Mouse (Mus musculus): ENCODE measurements around the gene Zfp143.
"Not testable (repeated sequence)": the region's sequence is repeated elsewhere in the genome, so short reads cannot be mapped to it uniquely, and the experiment has no call there.

Gene Zfp143

DNA sequence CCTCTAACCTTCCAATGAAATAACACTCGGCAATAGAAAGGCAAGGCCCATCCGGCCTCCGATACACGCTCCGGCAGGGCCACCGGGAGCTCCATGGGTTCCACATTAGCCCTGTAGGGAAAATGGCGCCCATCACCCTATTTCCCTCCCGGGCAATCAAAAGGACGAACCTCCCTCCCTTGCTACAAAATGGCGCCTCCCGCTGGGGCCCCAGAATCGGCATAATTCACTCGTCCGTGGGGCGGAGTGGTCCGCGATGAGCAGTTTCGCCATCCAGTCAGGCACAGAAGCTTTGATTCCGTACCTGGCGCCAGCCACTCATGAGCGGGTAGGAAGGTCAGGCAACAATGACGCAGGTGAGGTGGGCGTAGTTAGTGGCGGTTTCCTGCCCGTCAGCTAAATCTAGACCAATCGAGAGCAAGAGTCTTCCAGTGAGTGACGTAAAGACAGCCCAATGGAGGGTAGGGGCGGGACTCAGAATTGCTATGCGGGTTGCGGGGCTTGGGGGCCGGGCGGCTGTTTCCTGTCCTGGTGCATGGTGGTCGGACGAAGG, at the start of gene Zfp143:
Zfp143 (plus strand) TSS at position 19 of the 553 bp plus-strand sequence.
- peak; percentile 98 for DNase-seq (ENCODE audit: low read depth)

DNA sequence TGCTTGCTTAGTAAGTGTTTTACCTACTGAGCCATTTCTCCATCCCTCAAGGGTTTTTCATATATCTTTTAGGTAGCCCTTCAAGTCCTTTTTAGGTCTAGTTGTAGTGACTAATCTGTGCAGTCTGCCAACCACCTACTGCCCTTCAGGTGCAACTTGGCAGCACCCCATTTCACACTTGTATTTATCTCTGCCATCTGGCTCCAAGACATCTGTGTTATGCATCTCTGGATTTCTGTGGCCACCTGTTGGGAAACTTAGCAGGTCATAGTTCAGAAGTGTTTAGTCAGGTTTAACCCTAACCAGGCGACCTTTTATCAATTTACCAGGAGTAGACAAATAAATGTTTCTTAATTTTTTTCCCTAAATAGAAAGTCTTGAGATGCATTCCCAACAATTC, 49.6 kb upstream of the Zfp143 start:
- DNase-seq (ENCODE audit: low read depth) = no peak

- DNase-seq (ENCODE audit: low read depth) = no peak
Observed at GRCm38 (mm10) chr7:110014272-110014671, 46.7 kb upstream of the Zfp143 start.

- DNase-seq (ENCODE audit: low read depth) = peak; percentile 86
Observed at GRCm38 (mm10) chr7:110018117-110018630, 42.8 kb upstream of the Zfp143 start, which contains the start of gene Ipo7. Ipo7 (plus strand) TSS chr7:110018274.

DNA sequence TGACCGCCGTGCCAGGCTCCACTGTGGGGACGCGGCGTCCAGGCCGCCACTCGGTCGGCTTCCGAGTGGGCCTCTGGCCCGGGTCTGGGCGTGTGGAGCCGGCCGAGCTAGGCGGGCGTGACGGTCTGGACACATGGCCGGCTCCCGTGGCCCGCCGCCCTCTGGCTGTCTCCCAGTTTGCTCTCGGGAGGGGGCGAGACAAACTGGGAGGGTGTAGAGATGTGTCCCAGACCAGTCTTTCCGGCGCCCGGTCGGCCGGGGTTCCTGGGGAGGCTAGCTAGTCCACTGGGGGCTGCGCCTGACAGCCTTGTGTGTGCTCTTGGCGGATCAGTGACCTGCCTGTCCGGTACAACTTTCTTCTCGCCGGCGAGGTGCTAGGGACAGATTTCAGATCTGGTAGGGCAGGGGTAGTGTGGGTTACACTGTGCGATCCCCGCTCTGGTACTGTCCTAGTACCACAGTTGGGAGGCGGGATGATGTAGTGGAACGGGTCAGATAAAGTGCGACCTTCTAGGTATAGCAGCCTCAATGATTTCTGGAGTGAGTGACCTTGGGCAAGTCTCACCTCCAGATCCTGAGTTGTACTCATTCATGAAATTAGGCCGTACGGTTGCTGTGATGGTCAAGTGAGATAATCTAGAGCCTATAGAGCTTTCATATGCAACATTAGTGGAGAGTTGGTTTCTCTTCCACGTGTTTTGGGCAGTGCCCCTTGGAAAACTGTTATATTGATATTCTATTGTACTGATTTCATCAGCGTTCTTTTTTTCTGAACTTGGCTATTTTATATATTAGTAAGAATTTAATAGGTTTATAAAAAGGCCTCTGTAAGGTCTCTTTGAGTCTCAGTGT, 42.2 kb upstream of the Zfp143 start:
- no peak for DNase-seq (ENCODE audit: low read depth)

DNA sequence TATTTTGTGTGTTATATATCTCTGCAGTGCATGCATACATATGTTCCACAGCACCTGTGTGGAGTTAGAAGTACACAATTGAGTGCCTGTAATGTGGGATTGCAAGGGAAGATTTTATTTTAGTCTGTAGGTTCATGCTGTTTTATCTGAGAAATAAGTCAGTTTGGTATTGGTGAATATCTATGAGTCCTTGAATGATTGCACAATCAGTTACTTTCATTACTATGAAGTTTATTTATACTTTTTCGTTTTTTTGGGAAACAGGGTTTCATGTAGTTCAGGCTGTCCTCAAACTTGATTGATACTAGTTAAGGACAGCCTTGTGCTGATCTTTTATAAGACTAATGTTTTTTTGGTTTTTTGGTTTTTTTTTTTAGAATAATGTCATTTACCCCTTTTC, 37.5 kb upstream of the Zfp143 start:
- no peak for DNase-seq (ENCODE audit: low read depth)

- DNase-seq (ENCODE audit: low read depth) = no peak
Observed at GRCm38 (mm10) chr7:110026594-110026993, 34.4 kb upstream of the Zfp143 start.

DNA sequence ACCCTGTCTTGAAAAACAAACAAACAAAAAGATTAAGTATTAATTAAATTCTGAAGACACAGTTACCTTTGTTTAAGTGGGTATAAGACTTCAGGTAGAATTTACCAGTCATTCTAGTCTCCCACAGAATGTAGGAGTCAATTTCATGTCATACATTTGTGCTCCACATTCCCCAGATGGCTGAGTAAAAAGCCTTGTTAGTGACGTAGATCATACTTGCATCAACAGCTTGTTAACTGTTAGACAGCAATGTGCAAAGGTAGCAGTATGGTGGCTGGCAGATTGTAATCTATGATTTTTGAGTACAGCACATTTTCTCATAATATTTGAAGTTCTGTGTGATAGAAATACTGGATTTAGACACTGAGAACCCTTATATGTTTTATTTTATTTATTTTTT, 32.2 kb upstream of the Zfp143 start:
- no peak for DNase-seq (ENCODE audit: low read depth)

DNA sequence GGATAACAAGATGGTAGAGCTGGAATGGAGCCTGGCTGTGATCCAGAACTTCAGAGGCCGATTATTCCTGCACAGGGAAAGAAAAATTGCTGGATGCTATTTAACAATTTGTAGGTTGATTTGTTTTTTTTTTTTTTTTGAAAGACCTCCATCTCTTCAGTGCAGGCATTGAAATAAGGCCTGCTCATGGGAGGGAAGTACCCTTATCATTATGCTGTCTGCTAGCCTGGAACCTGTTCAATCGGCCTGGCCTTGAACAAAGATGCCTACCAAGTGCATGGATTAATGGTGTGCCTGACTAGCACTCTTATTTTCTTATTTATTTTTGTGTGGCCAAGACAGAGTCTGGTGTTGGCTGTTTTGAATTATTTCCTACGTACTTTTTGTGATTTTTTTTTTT, 30.7 kb upstream of the Zfp143 start:
- no peak for DNase-seq (ENCODE audit: low read depth)

GRCm38 (mm10) chr7:110057723-110058122, 3.3 kb upstream of the Zfp143 start:
- not testable (repeated sequence) for DNase-seq (ENCODE audit: low read depth)

- no peak for DNase-seq (ENCODE audit: low read depth)
Observed at GRCm38 (mm10) chr7:110059092-110059785, 1.8 kb upstream of the Zfp143 start.

GRCm38 (mm10) chr7:110060106-110060668, 830 bp upstream of the Zfp143 start:
- DNase-seq (ENCODE audit: low read depth) = peak; percentile 43

DNA sequence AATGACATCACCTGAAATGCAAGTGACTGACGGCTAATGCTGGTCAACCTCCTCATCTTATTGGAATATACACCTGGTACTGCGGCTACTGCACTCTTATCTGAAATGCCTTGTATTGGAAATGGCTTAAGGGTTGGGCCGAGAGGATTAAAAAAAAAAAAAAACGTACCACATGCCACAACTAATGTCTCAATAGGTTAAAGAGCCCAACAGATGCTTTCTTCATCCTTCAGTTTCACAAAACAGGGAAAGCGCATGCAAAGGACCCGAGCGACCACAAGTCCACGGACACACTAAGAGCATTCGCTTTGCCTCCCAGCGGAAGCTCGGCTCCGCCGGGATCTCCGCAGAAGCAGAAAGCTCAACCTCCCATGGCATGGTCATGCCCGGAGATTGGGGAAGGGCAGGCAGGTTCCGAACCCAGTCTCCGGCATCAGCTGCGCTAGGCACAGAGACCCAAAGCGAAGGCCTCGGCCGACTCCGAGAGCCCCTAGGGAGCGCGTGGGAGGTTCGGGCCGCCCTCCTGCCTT, 283 bp upstream of the Zfp143 start:
- DNase-seq (ENCODE audit: low read depth) = peak; percentile 45

GRCm38 (mm10) chr7:110061752-110062273, 796 bp downstream of the Zfp143 start:
- peak; percentile 80 for DNase-seq (ENCODE audit: low read depth)

DNA sequence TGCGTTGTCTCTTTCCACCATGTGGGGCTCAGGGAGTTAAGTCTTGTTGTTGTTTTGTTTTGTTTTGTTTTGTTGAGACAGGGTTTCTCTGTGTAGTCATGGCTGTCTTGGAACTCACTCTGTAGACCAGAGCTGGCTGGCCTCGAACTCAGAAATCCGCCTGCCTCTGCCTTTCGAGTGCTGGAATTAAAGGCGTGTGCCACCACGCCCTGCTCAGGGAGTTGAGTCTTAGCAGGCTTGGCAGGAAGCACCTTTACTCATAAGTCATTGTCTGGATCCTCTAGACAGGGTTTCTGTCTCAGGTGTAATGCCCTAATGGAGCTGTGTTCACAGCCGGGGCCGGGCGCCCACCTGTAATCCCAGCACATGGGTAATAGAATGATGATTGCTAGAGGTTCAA, 2.7 kb downstream of the Zfp143 start:
- DNase-seq (ENCODE audit: low read depth) = no peak

- DNase-seq (ENCODE audit: low read depth) = no peak
Observed at GRCm38 (mm10) chr7:110069070-110069469, 8.1 kb downstream of the Zfp143 start.

DNA sequence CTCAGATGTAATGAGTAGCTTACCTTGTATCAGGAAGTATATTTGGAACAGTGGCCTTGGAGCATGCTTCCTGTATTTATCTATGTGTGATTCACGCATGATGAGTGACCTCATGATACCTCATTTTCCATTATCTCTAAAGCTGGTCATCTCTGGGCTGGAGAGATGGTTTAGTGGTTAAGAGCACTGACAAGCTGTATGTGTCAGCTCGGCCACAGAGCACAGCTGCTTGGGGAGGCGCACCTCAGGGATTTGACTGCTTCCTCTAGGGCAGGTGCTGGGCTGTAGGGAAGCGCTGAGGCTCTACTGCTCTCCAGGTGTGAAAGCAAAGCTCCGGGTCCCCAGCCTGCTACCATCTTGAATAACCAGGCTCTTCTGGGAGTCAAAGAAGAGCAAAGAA, 17.2 kb downstream of the Zfp143 start:
- DNase-seq (ENCODE audit: low read depth) = no peak

DNA sequence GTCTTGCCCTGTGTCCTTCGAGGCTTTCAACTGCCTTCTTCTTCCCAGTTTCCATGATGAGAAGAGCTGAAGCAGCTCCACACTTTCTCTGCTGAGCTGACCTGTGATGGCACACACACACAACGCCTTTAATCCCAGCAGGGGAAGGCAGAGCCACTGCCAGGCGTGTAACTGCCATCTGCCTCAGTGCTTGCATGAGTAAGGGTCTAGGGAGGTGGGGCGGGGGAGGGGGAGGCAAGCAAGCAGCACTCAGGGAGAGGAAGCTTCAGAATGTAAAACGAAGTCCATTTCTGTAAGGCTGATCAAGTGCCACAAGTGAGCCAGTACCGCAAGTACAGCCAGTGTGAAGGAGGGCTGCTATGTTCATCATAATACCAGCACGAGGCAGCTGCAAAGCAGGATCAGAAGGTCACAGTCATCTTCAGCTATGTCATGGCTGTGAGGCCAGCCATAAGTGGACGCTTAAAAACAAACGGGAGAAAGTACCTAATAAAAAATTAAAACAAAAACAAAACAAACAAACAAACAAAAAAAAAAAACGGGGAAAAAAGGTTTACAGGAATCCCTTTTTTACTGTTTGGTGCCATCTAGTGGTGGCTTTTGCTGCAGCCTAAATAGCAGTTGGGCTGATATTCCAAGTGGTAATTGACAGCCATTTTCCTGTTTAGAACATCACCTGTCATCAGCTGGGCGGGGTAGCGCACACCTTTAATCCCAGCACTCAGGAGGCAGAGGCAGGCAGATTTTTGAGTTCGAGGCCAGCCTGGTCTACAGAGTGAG, 22.6 kb downstream of the Zfp143 start:
- DNase-seq (ENCODE audit: low read depth) = peak; percentile 67

DNA sequence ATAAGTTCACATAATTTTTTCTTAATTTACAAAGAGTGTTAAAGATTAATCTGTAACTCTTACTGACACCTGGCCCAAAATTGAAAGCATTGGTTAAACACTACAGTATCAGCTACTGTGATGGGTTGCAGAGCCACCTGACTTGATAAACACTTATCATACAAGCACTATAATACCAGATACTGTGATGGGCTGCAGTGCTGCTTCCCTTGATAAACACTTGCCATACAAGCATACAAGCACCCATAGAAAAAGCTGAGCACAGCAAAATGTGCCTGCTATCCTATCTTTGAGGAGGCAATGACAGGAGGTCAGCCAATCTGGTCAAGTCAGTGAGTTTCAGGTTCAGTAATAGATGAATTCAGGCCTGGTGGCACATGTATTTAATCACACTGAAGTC, 24.2 kb downstream of the Zfp143 start:
- DNase-seq (ENCODE audit: low read depth) = no peak

- DNase-seq (ENCODE audit: low read depth) = no peak
Observed at GRCm38 (mm10) chr7:110087914-110088313, 26.9 kb downstream of the Zfp143 start.

DNA sequence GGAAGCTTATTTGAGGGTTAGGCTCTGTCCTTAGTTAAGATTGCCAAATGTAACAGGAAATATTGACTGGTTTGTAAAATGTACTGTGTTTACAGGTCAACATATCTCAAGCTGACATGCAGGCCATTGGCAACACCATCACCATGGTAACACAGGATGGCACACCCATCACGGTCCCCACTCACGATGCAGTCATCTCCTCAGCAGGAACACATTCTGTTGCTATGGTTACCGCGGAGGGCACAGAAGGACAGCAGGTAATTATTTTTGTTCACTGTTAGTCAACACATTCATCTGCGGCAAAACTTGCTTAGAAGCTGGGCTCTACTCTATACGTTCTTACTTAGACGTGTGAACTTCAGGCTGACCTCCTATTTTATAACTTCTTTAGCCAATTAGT, 30.7 kb downstream of the Zfp143 start:
- no peak for DNase-seq (ENCODE audit: low read depth)
